Mouse (Mus musculus): ENCODE results near the gene Cd300lg. TPM values are rescaled to one million over a fixed set of nuclear protein-coding genes. Genes with fewer than 3 reads are reported as not detected.

Gene Cd300lg
- 0.27 and 0.66 TPM in 2 replicates for polyA plus RNA-seq (2014; fragmentation: Nextera tagmentation; extraction: Ambion mirVana)

GRCm38 (mm10) chr11:102041350-102041949, at the start of gene Cd300lg:
Gene Cd300lg, plus strand, starts transcription at chr11:102041509.
- 27% methylated on average over 5 of the region's 5 CpGs for WGBS
- DNase-seq (ENCODE audit: low spot score) (no peak), ATAC-seq (replicated peaks; ENCODE audit: low FRiP score) (no peak)
- no peak within 1 kb of the TSS for H3K9ac ChIP-seq (ENCODE audit: low read depth, low read length)
- H3K4me2 ChIP-seq = no peak within 1 kb of the TSS
- 0 out of 2 replicates have a peak, but pooled peaks cover 2% of the 10 kb centered on the region for H3K36me3 ChIP-seq (ENCODE audit: control insufficient read depth, insufficient read depth, low read length)
- H3K9me3 ChIP-seq (ENCODE audit: control insufficient read depth, low read length) = no peaks in the 10 kb centered on the region
- H3K4me1 ChIP-seq (replicated peaks; ENCODE audit: control insufficient read depth, insufficient read depth, low read length) = no peaks in the 10 kb centered on the region
- H3K27me3 ChIP-seq (replicated peaks; ENCODE audit: control insufficient read depth, insufficient read depth, low read length) = no peaks in the 10 kb centered on the region
- H3K27ac ChIP-seq (ENCODE audit: low read depth, low read length) = no peak within 1 kb of the TSS
- no peak within 1 kb of the TSS for H3K4me3 ChIP-seq (ENCODE audit: low read depth, low read length)

- Histone ChIP-seq H3K27me3 (replicated peaks; ENCODE audit: control insufficient read depth, insufficient read depth, low read length) (0 out of 2 replicates have a peak, but pooled peaks cover 1% of the 10 kb centered on the region), H3K9ac (ENCODE audit: low read depth, low read length) (no peak overlapping the region), H3K9me3 (ENCODE audit: control insufficient read depth, low read length) (no peaks in the 10 kb centered on the region), H3K4me1 (replicated peaks; ENCODE audit: control insufficient read depth, insufficient read depth, low read length) (peaks cover 8% of the 10 kb centered on the region; the same call in 1 of the 2 replicates), H3K36me3 (ENCODE audit: control insufficient read depth, insufficient read depth, low read length) (no peaks in the 10 kb centered on the region), H3K4me3 (ENCODE audit: low read depth, low read length) (no peak overlapping the region), H3K27ac (ENCODE audit: low read depth, low read length) (no peak overlapping the region), H3K4me2 (no peak overlapping the region)
- ATAC-seq (replicated peaks; ENCODE audit: low FRiP score) (no peak), DNase-seq (ENCODE audit: low spot score) (no peak)
- 49% methylated on average over 3 of the region's 3 CpGs for WGBS
These were observed 49.5 kb upstream of the Cd300lg start for GRCm38 (mm10) chr11:101991813-101992212.

GRCm38 (mm10) chr11:101992411-101992810, 48.9 kb upstream of the Cd300lg start:
- DNase-seq (ENCODE audit: low spot score) = no peak
- Histone ChIP-seq H3K4me2 (no peak overlapping the region), H3K36me3 (ENCODE audit: control insufficient read depth, insufficient read depth, low read length) (no peaks in the 10 kb centered on the region), H3K9me3 (ENCODE audit: control insufficient read depth, low read length) (no peaks in the 10 kb centered on the region), H3K9ac (ENCODE audit: low read depth, low read length) (no peak overlapping the region), H3K4me3 (ENCODE audit: low read depth, low read length) (no peak overlapping the region), H3K4me1 (replicated peaks; ENCODE audit: control insufficient read depth, insufficient read depth, low read length) (peaks cover 8% of the 10 kb centered on the region; the same call in 1 of the 2 replicates), H3K27ac (ENCODE audit: low read depth, low read length) (no peak overlapping the region), H3K27me3 (replicated peaks; ENCODE audit: control insufficient read depth, insufficient read depth, low read length) (no peaks in the 10 kb centered on the region)
- WGBS = 83% methylated on average over 7 of the region's 7 CpGs
- ATAC-seq (replicated peaks; ENCODE audit: low FRiP score) = no peak

- ATAC-seq (replicated peaks; ENCODE audit: low FRiP score) (peak; percentile 86), DNase-seq (ENCODE audit: low spot score) (no peak)
- H3K4me2 ChIP-seq = peak overlapping the region; percentile 32
- H3K4me1 ChIP-seq (replicated peaks; ENCODE audit: control insufficient read depth, insufficient read depth, low read length) = peaks cover 8% of the 10 kb centered on the region; the same call in 1 of the 2 replicates
- 45% methylated on average over 8 of the region's 8 CpGs for WGBS
- H3K27me3 ChIP-seq (replicated peaks; ENCODE audit: control insufficient read depth, insufficient read depth, low read length) = no peaks in the 10 kb centered on the region
- H3K9ac ChIP-seq (ENCODE audit: low read depth, low read length) = no peak overlapping the region
- no peaks in the 10 kb centered on the region for H3K36me3 ChIP-seq (ENCODE audit: control insufficient read depth, insufficient read depth, low read length)
- H3K4me3 ChIP-seq (ENCODE audit: low read depth, low read length) = no peak overlapping the region
- H3K27ac ChIP-seq (ENCODE audit: low read depth, low read length) = no peak overlapping the region
- no peaks in the 10 kb centered on the region for H3K9me3 ChIP-seq (ENCODE audit: control insufficient read depth, low read length)
These were observed 47.2 kb upstream of the Cd300lg start for GRCm38 (mm10) chr11:101994100-101994499.

- Histone ChIP-seq H3K9me3 (ENCODE audit: control insufficient read depth, low read length) (no peaks in the 10 kb centered on the region), H3K36me3 (ENCODE audit: control insufficient read depth, insufficient read depth, low read length) (no peaks in the 10 kb centered on the region), H3K4me2 (no peak overlapping the region), H3K27ac (ENCODE audit: low read depth, low read length) (no peak overlapping the region), H3K4me3 (ENCODE audit: low read depth, low read length) (no peak overlapping the region), H3K4me1 (replicated peaks; ENCODE audit: control insufficient read depth, insufficient read depth, low read length) (peaks cover 8% of the 10 kb centered on the region; the same call in 1 of the 2 replicates), H3K27me3 (replicated peaks; ENCODE audit: control insufficient read depth, insufficient read depth, low read length) (no peaks in the 10 kb centered on the region), H3K9ac (ENCODE audit: low read depth, low read length) (no peak overlapping the region)
- DNase-seq (ENCODE audit: low spot score) (no peak), ATAC-seq (replicated peaks; ENCODE audit: low FRiP score) (no peak)
- 85% methylated on average over 7 of the region's 7 CpGs for WGBS
These were observed 45.4 kb upstream of the Cd300lg start for GRCm38 (mm10) chr11:101995938-101996337.

GRCm38 (mm10) chr11:101998258-101998657, 43.1 kb upstream of the Cd300lg start:
- ATAC-seq (replicated peaks; ENCODE audit: low FRiP score) (no peak), DNase-seq (ENCODE audit: low spot score) (no peak)
- Histone ChIP-seq H3K4me3 (ENCODE audit: low read depth, low read length) (no peak overlapping the region), H3K4me2 (no peak overlapping the region), H3K27ac (ENCODE audit: low read depth, low read length) (no peak overlapping the region), H3K9ac (ENCODE audit: low read depth, low read length) (no peak overlapping the region), H3K9me3 (ENCODE audit: control insufficient read depth, low read length) (no peaks in the 10 kb centered on the region), H3K4me1 (replicated peaks; ENCODE audit: control insufficient read depth, insufficient read depth, low read length) (peaks cover 8% of the 10 kb centered on the region; the same call in 1 of the 2 replicates), H3K36me3 (ENCODE audit: control insufficient read depth, insufficient read depth, low read length) (no peaks in the 10 kb centered on the region), H3K27me3 (replicated peaks; ENCODE audit: control insufficient read depth, insufficient read depth, low read length) (no peaks in the 10 kb centered on the region)
- 49% methylated on average over 5 of the region's 5 CpGs for WGBS

- ATAC-seq (replicated peaks; ENCODE audit: low FRiP score) (no peak), DNase-seq (ENCODE audit: low spot score) (no peak)
- no peak overlapping the region for H3K9ac ChIP-seq (ENCODE audit: low read depth, low read length)
- H3K27ac ChIP-seq (ENCODE audit: low read depth, low read length) = no peak overlapping the region
- 64% methylated on average over 4 of the region's 4 CpGs for WGBS
- no peaks in the 10 kb centered on the region for H3K9me3 ChIP-seq (ENCODE audit: control insufficient read depth, low read length)
- H3K4me3 ChIP-seq (ENCODE audit: low read depth, low read length) = no peak overlapping the region
- H3K4me2 ChIP-seq = no peak overlapping the region
- no peaks in the 10 kb centered on the region for H3K4me1 ChIP-seq (replicated peaks; ENCODE audit: control insufficient read depth, insufficient read depth, low read length)
- no peaks in the 10 kb centered on the region for H3K36me3 ChIP-seq (ENCODE audit: control insufficient read depth, insufficient read depth, low read length)
- H3K27me3 ChIP-seq (replicated peaks; ENCODE audit: control insufficient read depth, insufficient read depth, low read length) = no peaks in the 10 kb centered on the region
These were observed 41.8 kb upstream of the Cd300lg start for GRCm38 (mm10) chr11:101999466-101999865.

GRCm38 (mm10) chr11:102004251-102004650, 37.1 kb upstream of the Cd300lg start:
- H3K36me3 ChIP-seq (ENCODE audit: control insufficient read depth, insufficient read depth, low read length) = no peaks in the 10 kb centered on the region
- no peak for DNase-seq (ENCODE audit: low spot score)

GRCm38 (mm10) chr11:102006271-102006670, 35.0 kb upstream of the Cd300lg start:
- no peak overlapping the region for H3K9ac ChIP-seq (ENCODE audit: low read depth, low read length)
- H3K9me3 ChIP-seq (ENCODE audit: control insufficient read depth, low read length) = no peaks in the 10 kb centered on the region
- WGBS = 71% methylated on average over 9 of the region's 9 CpGs
- no peak for DNase-seq (ENCODE audit: low spot score)
- H3K4me1 ChIP-seq (replicated peaks; ENCODE audit: control insufficient read depth, insufficient read depth, low read length) = no peaks in the 10 kb centered on the region
- H3K4me2 ChIP-seq = no peak overlapping the region
- H3K27me3 ChIP-seq (replicated peaks; ENCODE audit: control insufficient read depth, insufficient read depth, low read length) = no peaks in the 10 kb centered on the region
- no peak overlapping the region for H3K27ac ChIP-seq (ENCODE audit: low read depth, low read length)
- H3K36me3 ChIP-seq (ENCODE audit: control insufficient read depth, insufficient read depth, low read length) = no peaks in the 10 kb centered on the region
- no peak for ATAC-seq (replicated peaks; ENCODE audit: low FRiP score)
- H3K4me3 ChIP-seq (ENCODE audit: low read depth, low read length) = no peak overlapping the region

More at GRCm38 (mm10) chr11:102004251-102004650, 37.1 kb upstream of the Cd300lg start:
- Histone ChIP-seq H3K9me3 (ENCODE audit: control insufficient read depth, low read length) (no peaks in the 10 kb centered on the region), H3K9ac (ENCODE audit: low read depth, low read length) (no peak overlapping the region), H3K4me1 (replicated peaks; ENCODE audit: control insufficient read depth, insufficient read depth, low read length) (no peaks in the 10 kb centered on the region), H3K27me3 (replicated peaks; ENCODE audit: control insufficient read depth, insufficient read depth, low read length) (no peaks in the 10 kb centered on the region), H3K27ac (ENCODE audit: low read depth, low read length) (no peak overlapping the region), H3K4me2 (no peak overlapping the region), H3K4me3 (ENCODE audit: low read depth, low read length) (no peak overlapping the region)
- 83% methylated on average over 8 of the region's 8 CpGs for WGBS
- ATAC-seq (replicated peaks; ENCODE audit: low FRiP score) = no peak

All from liver, embryonic 11.5 days (tissue).